25 mouse cellular contexts compared by ENCODE assay signal in genomic region chr13:114854428-114854827, GRCm38 (mm10).
"Had no signal": no experiment of that assay in that cellular context is flagged by ENCODE, and none has a peak within 500 bp of the region (broad histone marks: within the 10 kb centered on the region; RNA-seq: fewer than 3 reads in every experiment).

No protein-coding gene starts in this region.

- H3K4me2 ChIP-seq: heart, embryonic 11.5 days; heart, embryonic 13.5 days; heart, embryonic 15.5 days; hindbrain, embryonic 13.5 days; hindbrain, embryonic 15.5 days; kidney, embryonic 15.5 days; limb, embryonic 13.5 days; limb, embryonic 15.5 days had no signal

- ATAC-seq: hindbrain, postnatal 0 days; intestine, embryonic 16.5 days had no signal

- H3K9me3 ChIP-seq: heart, embryonic 13.5 days; heart, embryonic 15.5 days; hindbrain, embryonic 13.5 days; hindbrain, embryonic 15.5 days; kidney, embryonic 15.5 days; limb, embryonic 13.5 days; limb, embryonic 15.5 days had no signal

- H3K36me3 ChIP-seq: heart, embryonic 13.5 days; heart, embryonic 15.5 days; hindbrain, embryonic 13.5 days; hindbrain, embryonic 15.5 days; kidney, embryonic 15.5 days; limb, embryonic 13.5 days; limb, embryonic 15.5 days had no signal

- H3K4me1 ChIP-seq: limb, embryonic 13.5 days; limb, embryonic 15.5 days had no signal

- H3K27ac ChIP-seq: heart, adult 2 months; heart, embryonic 13.5 days; heart, embryonic 15.5 days; hindbrain, embryonic 13.5 days; hindbrain, embryonic 15.5 days; hindbrain, postnatal 0 days; kidney, embryonic 15.5 days; kidney, postnatal 0 days; limb, embryonic 13.5 days; limb, embryonic 15.5 days had no signal

- H3K4me3 ChIP-seq: heart, adult 2 months; heart, embryonic 13.5 days; heart, embryonic 15.5 days; hindbrain, embryonic 13.5 days; hindbrain, embryonic 15.5 days; kidney, embryonic 15.5 days; limb, embryonic 13.5 days; limb, embryonic 15.5 days had no signal

- H3K9ac ChIP-seq: heart, embryonic 13.5 days; heart, embryonic 15.5 days; hindbrain, embryonic 13.5 days; hindbrain, embryonic 15.5 days; kidney, embryonic 15.5 days; limb, embryonic 13.5 days; limb, embryonic 15.5 days had no signal

- DNase-seq: gastrocnemius, postnatal 14 days; gastrocnemius, postnatal 36 days; heart, adult 11 months; heart, adult 2 months; heart, postnatal 14 days; heart, postnatal 36 days; kidney, adult 11 months; kidney, adult 2 months; kidney, adult 9 months; kidney, postnatal 14 days; kidney, postnatal 36 days; layer of hippocampus, adult 9-11 months; layer of hippocampus, postnatal 36 days; left cerebral cortex, postnatal 4 days had no signal

- H3K27me3 ChIP-seq: heart, embryonic 13.5 days; heart, embryonic 15.5 days; hindbrain, embryonic 13.5 days; hindbrain, embryonic 15.5 days; kidney, embryonic 15.5 days; limb, embryonic 13.5 days; limb, embryonic 15.5 days had no signal
